In genomic region chr8:88571434-88572184, GRCm38 (mm10) we compare ENCODE assay signal across 10 mouse cellular contexts. TPM values are rescaled to one million over a fixed set of nuclear protein-coding genes. Genes with fewer than 3 reads are reported as not detected.
DNase-seq lines count a peak whose midpoint lies in the region; ATAC-seq and TF ChIP-seq lines count a peak whose summit lies in the region.
"Had no signal": no experiment of that assay in that cellular context is flagged by ENCODE, and none has a peak within 500 bp of the region (broad histone marks: within the 10 kb centered on the region; RNA-seq: fewer than 3 reads in every experiment).

No protein-coding gene starts in this region.

- H3K9me3 ChIP-seq in forebrain, embryonic 10.5 days = no peaks in the 10 kb centered on the region
- H3K9me3 ChIP-seq in forebrain, embryonic 11.5 days (ENCODE audit: control insufficient read depth, low read length) = no peaks in the 10 kb centered on the region
- H3K9me3 ChIP-seq in megakaryocyte, embryonic 14.5 days = no peaks in the 10 kb centered on the region
- no peaks in the 10 kb centered on the region for H3K9me3 ChIP-seq in forebrain, embryonic 13.5 days (replicated peaks)
- H3K9me3 ChIP-seq: liver, embryonic 15.5 days had no signal

- H3K36me3 ChIP-seq in forebrain, embryonic 10.5 days (replicated peaks) = peaks cover 25% of the 10 kb centered on the region
- no peaks in the 10 kb centered on the region for H3K36me3 ChIP-seq in forebrain, embryonic 11.5 days (ENCODE audit: control insufficient read depth, insufficient read depth, low read length)
- no peaks in the 10 kb centered on the region for H3K36me3 ChIP-seq in megakaryocyte, embryonic 14.5 days (replicated peaks; ENCODE audit: low read length)
- H3K36me3 ChIP-seq in forebrain, embryonic 13.5 days (ENCODE audit: poor library complexity, severe bottlenecking) = peaks cover 4% of the 10 kb centered on the region; the same call in 1 of the 2 replicates
- no peaks in the 10 kb centered on the region for H3K36me3 ChIP-seq in small intestine, adult 2 months (ENCODE audit: control insufficient read depth, insufficient read depth, low read length)
- H3K36me3 ChIP-seq: liver, embryonic 15.5 days had no signal

- H3K27ac ChIP-seq in forebrain, embryonic 10.5 days = peak overlapping the region; percentile 81
- H3K27ac ChIP-seq in forebrain, embryonic 11.5 days (ENCODE audit: low read depth, low read length) = no peak overlapping the region
- peak overlapping the region; percentile 81 for H3K27ac ChIP-seq in forebrain, embryonic 13.5 days
- H3K27ac ChIP-seq in small intestine, adult 2 months (ENCODE audit: insufficient read depth, low read depth, low read length) = peak overlapping the region; percentile 25; the same call in 1 of the 2 replicates
- H3K27ac ChIP-seq: liver, embryonic 15.5 days had no signal

- no peak overlapping the region for H3K4me3 ChIP-seq in forebrain, embryonic 10.5 days
- H3K4me3 ChIP-seq in forebrain, embryonic 11.5 days (ENCODE audit: low read depth, low read length) = no peak overlapping the region
- peak overlapping the region; percentile 29 for H3K4me3 ChIP-seq in megakaryocyte, embryonic 14.5 days (replicated peaks)
- H3K4me3 ChIP-seq in forebrain, embryonic 13.5 days = no peak overlapping the region
- H3K4me3 ChIP-seq in small intestine, adult 2 months (ENCODE audit: low read depth, low read length) = no peak overlapping the region
- H3K4me3 ChIP-seq: liver, embryonic 15.5 days had no signal

- TF ChIP-seq CTCF in small intestine, adult 2 months (IDR thresholded peaks at IDR 0.05; ENCODE audit: extremely low read depth, insufficient read length, insufficient replicate concordance, low read depth, low read length) = no peak

- DNase-seq in forebrain, embryonic 10.5 days (ENCODE audit: extremely low spot score, low spot score) = no peak
- DNase-seq in forebrain, embryonic 11.5 days (ENCODE audit: low spot score) = no peak
- DNase-seq in thymus, postnatal 0 days (ENCODE audit: low spot score) = no peak
- no peak for DNase-seq in adipocyte (ENCODE audit: low spot score)
- DNase-seq: right cerebral cortex, postnatal 25 days had no signal

- no peak overlapping the region for H3K9ac ChIP-seq in forebrain, embryonic 11.5 days (ENCODE audit: low read length)
- no peak overlapping the region for H3K9ac ChIP-seq in forebrain, embryonic 13.5 days
- H3K9ac ChIP-seq: liver, embryonic 15.5 days had no signal

- 89% methylated on average over 14 of the region's 14 CpGs for WGBS in forebrain, embryonic 10.5 days
- WGBS in forebrain, embryonic 11.5 days = 90% methylated on average over 14 of the region's 14 CpGs
- 77% methylated on average over 14 of the region's 14 CpGs for WGBS in forebrain, embryonic 13.5 days
- WGBS in small intestine, adult 2 months = 65% methylated on average over 14 of the region's 14 CpGs

- no peaks in the 10 kb centered on the region for H3K27me3 ChIP-seq in forebrain, embryonic 10.5 days (ENCODE audit: poor library complexity, severe bottlenecking)
- H3K27me3 ChIP-seq in forebrain, embryonic 11.5 days (ENCODE audit: control insufficient read depth, insufficient read depth, low read length) = no peaks in the 10 kb centered on the region
- peaks cover 70% of the 10 kb centered on the region for H3K27me3 ChIP-seq in megakaryocyte, embryonic 14.5 days (replicated peaks)
- no peaks in the 10 kb centered on the region for H3K27me3 ChIP-seq in forebrain, embryonic 13.5 days
- no peaks in the 10 kb centered on the region for H3K27me3 ChIP-seq in small intestine, adult 2 months (ENCODE audit: control insufficient read depth, insufficient read depth, low read length)

- peaks cover 76% of the 10 kb centered on the region for H3K4me1 ChIP-seq in forebrain, embryonic 10.5 days
- no peaks in the 10 kb centered on the region; the same call in none of the 2 replicates for H3K4me1 ChIP-seq in forebrain, embryonic 11.5 days (replicated peaks; ENCODE audit: control insufficient read depth, insufficient read depth, low read length)
- H3K4me1 ChIP-seq in megakaryocyte, embryonic 14.5 days = peaks cover 70% of the 10 kb centered on the region
- H3K4me1 ChIP-seq in forebrain, embryonic 13.5 days = peaks cover 82% of the 10 kb centered on the region
- H3K4me1 ChIP-seq in small intestine, adult 2 months (ENCODE audit: control insufficient read depth, insufficient read depth, insufficient read length, low read length) = peaks cover 3% of the 10 kb centered on the region

- TF ChIP-seq POLR2A in small intestine, adult 2 months (IDR thresholded peaks at IDR 0.05; ENCODE audit: low read depth, low read length) = no peak

- no peak for ATAC-seq in forebrain, embryonic 11.5 days (replicated peaks; ENCODE audit: low FRiP score)
- ATAC-seq in megakaryocyte, adult 5-6 weeks (ENCODE audit: poor library complexity, severe bottlenecking) = no peak
- ATAC-seq in forebrain, embryonic 13.5 days = no peak

- H3K4me2 ChIP-seq in forebrain, embryonic 11.5 days (ENCODE audit: low read depth, low read length, severe bottlenecking) = no peak overlapping the region
- no peak overlapping the region for H3K4me2 ChIP-seq in forebrain, embryonic 13.5 days
- H3K4me2 ChIP-seq: liver, embryonic 15.5 days had no signal

RNA-seq across cellular contexts. Expression of gene Nkd1, which starts 50.5 kb away (rescaled TPM):
- 47.2 and 48.5 TPM in 2 replicates for polyA plus RNA-seq in forebrain, embryonic 10.5 days (2016; fragmentation: Nextera tagmentation; extraction: Ambion mirVana)
- polyA plus RNA-seq in forebrain, embryonic 11.5 days (2014; fragmentation: Nextera tagmentation; extraction: Ambion mirVana) = 63.0 and 71.5 TPM in 2 replicates
- 1.3 TPM in 1 of 2 replicates, not detected in the other for polyA plus RNA-seq in megakaryocyte, embryonic 14.5 days (2012; ENCODE audit: insufficient read depth, low replicate concordance)
- not detected in 2 replicates for total RNA-seq in megakaryocyte, adult 5-6 weeks (2015)
- 0.07 TPM in 1 of 2 replicates, not detected in the other for total RNA-seq in megakaryocyte, adult 5-6 weeks (2017)
- polyA plus RNA-seq in forebrain, embryonic 13.5 days (2015; fragmentation: Nextera tagmentation; extraction: Ambion mirVana) = 44.9 and 47.7 TPM in 2 replicates
- 13.1 and 18.3 TPM in 2 replicates for polyA plus RNA-seq in small intestine, adult 2 months (2012; rRNA removed)
- 4.1 and 4.7 TPM in 2 replicates for polyA plus RNA-seq in thymus, postnatal 0 days (2015; fragmentation: Nextera tagmentation; extraction: Ambion mirVana)
